Mouse (Mus musculus) heart, embryonic 15.5 days (tissue): ENCODE results near the gene Kcna5. TPM values are rescaled to one million over a fixed set of nuclear protein-coding genes. Genes with fewer than 3 reads are reported as not detected.

ENCODE experiments used
- ATAC-seq: fragments of 200-750 bp; cut with Nextera tagmentation; replicated peaks from 2 replicates; pipeline ENCODE4 v1.8.0; 2017; ENCODE audit warnings: low read depth, moderate TSS enrichment; ENCODE audit not compliant: insufficient number of reproducible peaks, insufficient read depth, low FRiP score
- H3K27ac ChIP-seq: fragments of 300-500 bp; sonication (generic); 2 replicates; pipeline ENCODE4 v1.5.1; 2015; ENCODE audit warnings: mild to moderate bottlenecking, inconsistent platforms
- H3K27me3 ChIP-seq: fragments of 300-500 bp; sonication (generic); 2 replicates; pipeline ENCODE4 v1.6.1; 2015; ENCODE audit warnings: inconsistent platforms
- H3K36me3 ChIP-seq: fragments of 300-500 bp; sonication (generic); 2 replicates; pipeline ENCODE4 v1.6.1; 2015; ENCODE audit warnings: mild to moderate bottlenecking, inconsistent platforms
- H3K4me1 ChIP-seq: fragments of 300-500 bp; sonication (generic); replicated peaks from 2 replicates; pipeline ENCODE4 v1.6.1; 2015; ENCODE audit warnings: inconsistent platforms
- H3K4me2 ChIP-seq: fragments of 300-500 bp; sonication (generic); 2 replicates; pipeline ENCODE4 v1.6.1; 2015; ENCODE audit warnings: inconsistent platforms, mild to moderate bottlenecking, moderate library complexity
- H3K4me3 ChIP-seq: fragments of 300-500 bp; sonication (generic); 2 replicates; pipeline ENCODE4 v1.5.1; 2015; ENCODE audit warnings: mild to moderate bottlenecking, inconsistent platforms
- H3K9ac ChIP-seq: fragments of 300-500 bp; sonication (generic); 2 replicates; pipeline ENCODE4 v1.6.1; 2015; ENCODE audit warnings: mild to moderate bottlenecking, inconsistent platforms
- H3K9me3 ChIP-seq: fragments of 300-500 bp; sonication (generic); replicated peaks from 2 replicates; pipeline ENCODE4 v1.6.1; 2016; ENCODE audit warnings: inconsistent platforms
- WGBS: fragments of 180-500 bp; shearing (Covaris S2); methylation state at CpG from one replicate; pipeline ENCODE4 v1.1.7; 2015; ENCODE audit warnings: mixed read lengths; 5-methylcytosine and 5-hydroxymethylcytosine counted together
- polyA plus RNA-seq: library from polyadenylated mRNA; unstranded; fragments of >200 nt; fragmentation: Nextera tagmentation; extraction: Ambion mirVana; gene quantifications from 2 replicates; pipeline ENCODE4 v1.2.1, GENCODE M21; 2015

Gene Kcna5
- polyA plus RNA-seq, 1 experiment from 2014 or later, result 7.4 TPM

GRCm38 (mm10) chr6:126536926-126537325 lies 1.7 kb upstream of the Kcna5 start:
- H3K9ac ChIP-seq, result no peak overlapping the region
- 57% methylated on average over 4 of the region's 4 CpGs for WGBS
- no peak overlapping the region for H3K4me2 ChIP-seq
- no peaks in the 10 kb centered on the region for H3K9me3 ChIP-seq
- ATAC-seq, result no peak
- no peak overlapping the region for H3K4me3 ChIP-seq
- no peaks in the 10 kb centered on the region for H3K36me3 ChIP-seq
- H3K27me3 ChIP-seq, result peaks cover 28% of the 10 kb centered on the region
- H3K27ac ChIP-seq, result 0 out of 2 replicates have a peak overlapping the region, but pooled peaks have one; percentile 24
- peaks cover 26% of the 10 kb centered on the region for H3K4me1 ChIP-seq

DNA sequence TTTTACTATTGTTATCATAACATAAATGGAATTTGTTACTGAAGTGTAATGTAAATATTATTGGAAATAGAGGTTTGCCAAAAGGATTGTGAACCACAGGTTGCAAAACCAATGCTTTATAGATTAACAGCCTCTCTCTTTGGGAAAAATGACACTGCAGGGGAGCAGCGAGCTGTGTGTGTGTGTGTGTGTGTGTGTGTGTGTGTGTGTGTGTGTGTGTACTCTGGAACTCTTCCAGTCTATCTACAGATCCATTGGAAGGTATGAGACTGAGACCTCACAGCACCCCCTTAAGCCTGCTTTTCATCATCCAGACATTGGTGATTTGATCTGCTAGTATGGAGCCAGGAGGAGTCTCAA lies 679 bp upstream of the Kcna5 start:
- H3K27ac ChIP-seq, result peak overlapping the region; percentile 70
- peak overlapping the region; percentile 70; the same call in 1 of the 2 replicates for H3K4me2 ChIP-seq
- no peak overlapping the region for H3K4me3 ChIP-seq
- no peak overlapping the region for H3K9ac ChIP-seq
- ATAC-seq, result no peak
- H3K4me1 ChIP-seq, result peaks cover 26% of the 10 kb centered on the region
- peaks cover 28% of the 10 kb centered on the region for H3K27me3 ChIP-seq
- no peaks in the 10 kb centered on the region for H3K36me3 ChIP-seq
- WGBS, result 11% methylated on average over 1 of the region's 1 CpGs
- no peaks in the 10 kb centered on the region for H3K9me3 ChIP-seq

DNA sequence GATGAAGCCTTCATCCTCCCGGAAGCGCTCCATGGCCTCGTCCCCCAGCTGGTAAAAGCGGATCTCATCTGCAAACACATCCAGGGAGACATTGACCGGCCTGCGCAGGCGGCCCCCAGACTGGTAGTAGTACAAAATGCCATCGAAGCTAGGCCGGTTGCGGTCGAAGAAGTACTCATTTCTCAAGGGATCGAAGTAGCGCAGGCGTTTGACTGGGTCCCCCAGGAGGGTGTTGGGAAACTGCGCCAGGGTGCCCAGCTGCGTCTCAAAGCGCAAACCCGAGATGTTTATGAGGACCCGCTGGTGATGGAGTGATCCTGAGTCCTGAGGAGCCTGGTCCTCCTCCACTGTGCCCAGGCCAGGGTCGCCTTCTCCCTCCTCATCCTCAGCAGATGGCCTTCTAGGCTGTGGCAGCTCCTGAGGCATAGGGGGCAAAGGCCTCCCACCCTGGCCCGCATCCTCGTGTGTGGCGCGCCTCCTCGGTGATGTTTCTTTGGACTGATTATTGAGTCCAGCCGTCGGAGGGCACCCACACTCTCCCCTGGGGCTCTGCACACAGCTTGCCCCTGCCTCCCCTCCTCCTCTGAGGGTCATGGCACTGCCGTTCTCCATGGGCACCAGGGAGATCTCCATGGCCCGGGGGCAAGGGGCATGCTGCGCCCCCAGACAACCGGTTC lies 543 bp downstream of the Kcna5 start:
- Histone ChIP-seq H3K4me1 (peaks cover 26% of the 10 kb centered on the region), H3K4me2 (peak overlapping the region; percentile 70), H3K27me3 (peaks cover 28% of the 10 kb centered on the region), H3K4me3 (peak overlapping the region; percentile 46), H3K9me3 (no peaks in the 10 kb centered on the region), H3K9ac (peak overlapping the region; percentile 47), H3K36me3 (no peaks in the 10 kb centered on the region), H3K27ac (peak overlapping the region; percentile 70)
- WGBS, result 18% methylated on average over 31 of the region's 31 CpGs
- ATAC-seq, result no peak

- Histone ChIP-seq H3K9me3 (no peaks in the 10 kb centered on the region), H3K4me2 (0 out of 2 replicates have a peak overlapping the region, but pooled peaks have one; percentile 9), H3K27me3 (peaks cover 23% of the 10 kb centered on the region), H3K27ac (no peak overlapping the region), H3K9ac (no peak overlapping the region), H3K4me3 (no peak overlapping the region), H3K4me1 (peaks cover 26% of the 10 kb centered on the region), H3K36me3 (no peaks in the 10 kb centered on the region)
- no peak for ATAC-seq
- WGBS, result 83% methylated on average over 4 of the region's 4 CpGs
Measured at GRCm38 (mm10) chr6:126531306-126531705, 3.9 kb downstream of the Kcna5 start.

- Histone ChIP-seq H3K27ac (peak overlapping the region; percentile 42), H3K36me3 (no peaks in the 10 kb centered on the region), H3K4me1 (peaks cover 19% of the 10 kb centered on the region), H3K4me3 (no peak overlapping the region), H3K9ac (no peak overlapping the region), H3K9me3 (no peaks in the 10 kb centered on the region), H3K4me2 (no peak overlapping the region), H3K27me3 (peaks cover 18% of the 10 kb centered on the region)
- ATAC-seq, result no peak
- 62% methylated on average over 3 of the region's 3 CpGs for WGBS
Measured at GRCm38 (mm10) chr6:126530019-126530418, 5.2 kb downstream of the Kcna5 start.

DNA sequence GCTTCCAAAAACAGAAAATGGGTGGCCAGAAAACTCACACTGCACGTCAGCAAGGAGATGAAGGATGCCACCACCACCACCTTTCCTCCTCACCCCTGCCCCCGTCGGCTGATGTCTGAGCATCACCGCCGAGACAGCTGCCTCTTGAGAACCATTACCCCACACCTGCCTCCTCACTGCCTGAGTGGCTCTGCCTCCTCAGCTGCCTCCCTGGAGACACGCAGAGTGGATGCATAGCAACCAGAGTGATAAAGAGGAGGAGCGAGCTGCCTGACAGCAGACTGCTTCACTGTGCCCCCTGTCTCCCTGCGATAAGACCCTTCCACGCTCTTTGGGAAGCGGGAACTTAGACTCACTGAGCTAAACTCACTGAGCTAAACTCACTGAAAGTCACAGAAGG lies 20.5 kb downstream of the Kcna5 start:
- 31% methylated on average over 10 of the region's 10 CpGs for WGBS
- H3K27me3 ChIP-seq, result no peaks in the 10 kb centered on the region
- no peak overlapping the region for H3K4me2 ChIP-seq
- H3K9ac ChIP-seq, result no peak overlapping the region
- H3K4me3 ChIP-seq, result no peak overlapping the region
- H3K36me3 ChIP-seq, result no peaks in the 10 kb centered on the region
- H3K9me3 ChIP-seq, result no peaks in the 10 kb centered on the region
- H3K27ac ChIP-seq, result no peak overlapping the region
- no peak for ATAC-seq
- 0 out of 2 replicates have a peak, but pooled peaks cover 3% of the 10 kb centered on the region for H3K4me1 ChIP-seq

- ATAC-seq, result no peak
- no peaks in the 10 kb centered on the region for H3K36me3 ChIP-seq
- H3K27ac ChIP-seq, result no peak overlapping the region
- no peaks in the 10 kb centered on the region for H3K27me3 ChIP-seq
- H3K4me3 ChIP-seq, result no peak overlapping the region
- H3K9ac ChIP-seq, result no peak overlapping the region
- no peaks in the 10 kb centered on the region for H3K9me3 ChIP-seq
- WGBS, result 62% methylated on average over 3 of the region's 3 CpGs
- H3K4me1 ChIP-seq, result 0 out of 2 replicates have a peak, but pooled peaks cover 3% of the 10 kb centered on the region
- H3K4me2 ChIP-seq, result no peak overlapping the region
Measured at GRCm38 (mm10) chr6:126513714-126514248, 21.4 kb downstream of the Kcna5 start.

DNA sequence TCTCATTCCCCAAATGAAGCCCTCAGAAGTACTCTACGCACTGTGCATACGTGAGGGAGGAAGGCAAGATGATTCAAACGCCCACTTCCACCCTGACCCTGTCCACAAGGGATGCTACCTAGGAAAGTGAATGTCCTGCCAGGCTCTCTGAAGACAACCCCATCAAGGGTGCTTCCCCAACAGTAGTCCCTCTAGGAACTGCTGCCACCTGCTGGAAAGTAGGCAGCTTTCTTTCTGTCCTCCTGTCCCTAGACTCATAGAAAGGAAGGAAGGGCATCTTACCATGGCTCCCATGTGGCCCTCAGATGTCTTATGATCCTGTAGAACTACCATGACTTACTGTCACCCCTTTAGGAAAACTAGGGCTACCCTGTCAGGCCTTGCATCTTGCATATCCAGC lies 22.1 kb downstream of the Kcna5 start:
- H3K36me3 ChIP-seq, result no peaks in the 10 kb centered on the region
- H3K9me3 ChIP-seq, result no peaks in the 10 kb centered on the region
- ATAC-seq, result no peak
- WGBS, result 78% methylated on average over 3 of the region's 3 CpGs
- 0 out of 2 replicates have a peak, but pooled peaks cover 3% of the 10 kb centered on the region for H3K4me1 ChIP-seq
- no peaks in the 10 kb centered on the region for H3K27me3 ChIP-seq
- no peak overlapping the region for H3K4me3 ChIP-seq
- H3K9ac ChIP-seq, result no peak overlapping the region
- no peak overlapping the region for H3K27ac ChIP-seq
- H3K4me2 ChIP-seq, result no peak overlapping the region

DNA sequence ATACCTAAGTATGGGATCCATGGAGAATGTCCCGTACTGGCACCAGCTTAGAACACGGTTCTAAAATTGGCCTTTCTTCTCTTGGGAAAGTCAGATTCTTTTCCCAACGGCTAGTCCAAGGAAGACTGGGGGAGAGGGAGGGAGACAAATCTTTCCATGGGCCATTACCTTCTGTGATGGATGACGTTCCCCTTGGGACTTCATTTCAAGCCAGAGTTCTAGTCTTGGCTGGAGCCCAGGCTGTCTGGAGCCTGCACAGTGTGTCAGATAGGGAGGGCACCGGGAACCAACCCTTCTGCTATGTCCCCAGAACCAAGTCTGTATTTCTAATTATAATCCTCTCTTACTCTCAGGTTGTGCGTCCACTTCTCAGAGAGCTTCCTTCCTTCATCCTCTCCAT lies 26.5 kb downstream of the Kcna5 start:
- H3K9ac ChIP-seq, result no peak overlapping the region
- no peaks in the 10 kb centered on the region for H3K9me3 ChIP-seq
- no peak overlapping the region for H3K27ac ChIP-seq
- ATAC-seq, result no peak
- no peak overlapping the region for H3K4me3 ChIP-seq
- H3K4me2 ChIP-seq, result no peak overlapping the region
- 0 out of 2 replicates have a peak, but pooled peaks cover 3% of the 10 kb centered on the region for H3K4me1 ChIP-seq
- WGBS, result 55% methylated on average over 6 of the region's 6 CpGs
- H3K27me3 ChIP-seq, result no peaks in the 10 kb centered on the region
- no peaks in the 10 kb centered on the region for H3K36me3 ChIP-seq

- H3K4me1 ChIP-seq, result no peaks in the 10 kb centered on the region
- 78% methylated on average over 8 of the region's 8 CpGs for WGBS
Measured at GRCm38 (mm10) chr6:126503920-126504319, 31.3 kb downstream of the Kcna5 start.

GRCm38 (mm10) chr6:126502691-126503301 lies 32.4 kb downstream of the Kcna5 start:
- H3K36me3 ChIP-seq, result no peaks in the 10 kb centered on the region
- H3K9ac ChIP-seq, result no peak overlapping the region
- H3K4me3 ChIP-seq, result no peak overlapping the region
- 31% methylated on average over 9 of the region's 9 CpGs for WGBS
- H3K4me1 ChIP-seq, result no peaks in the 10 kb centered on the region
- peaks cover 7% of the 10 kb centered on the region; the same call in 1 of the 2 replicates for H3K27me3 ChIP-seq
- H3K9me3 ChIP-seq, result no peaks in the 10 kb centered on the region
- peak overlapping the region; percentile 37; the same call in 1 of the 2 replicates for H3K27ac ChIP-seq
- ATAC-seq, result 0 out of 2 replicates have a peak, but pooled peaks have one; percentile 35
- H3K4me2 ChIP-seq, result no peak overlapping the region

More at GRCm38 (mm10) chr6:126503920-126504319, 31.3 kb downstream of the Kcna5 start:
- Histone ChIP-seq H3K9ac (no peak overlapping the region), H3K27me3 (peaks cover 6% of the 10 kb centered on the region; the same call in 1 of the 2 replicates), H3K27ac (no peak overlapping the region), H3K4me3 (no peak overlapping the region), H3K9me3 (no peaks in the 10 kb centered on the region), H3K4me2 (no peak overlapping the region), H3K36me3 (no peaks in the 10 kb centered on the region)
- ATAC-seq, result no peak
